Mouse (Mus musculus) embryonic fibroblast, embryonic 13.5 days (primary cell): ENCODE results near the gene AI467606.

Experiments used
- CTCF ChIP-seq: IDR thresholded peaks from 2 replicates; pipeline ENCODE4 v1.5.1; 2011; ENCODE audit warnings: mild to moderate bottlenecking, control low read depth, low read length, moderate library complexity, borderline replicate concordance; ENCODE audit not compliant: insufficient read depth
- POLR2A ChIP-seq: IDR thresholded peaks from 2 replicates; pipeline ENCODE4 v1.6.1; 2011; ENCODE audit warnings: low read depth, mild to moderate bottlenecking, control low read depth, low read length, moderate library complexity

GRCm38 (mm10) chr7:127102148-127102547 lies 11.0 kb downstream of the AI467606 start:
- TF ChIP-seq CTCF, result no peak
- no peak for TF ChIP-seq POLR2A
